Mouse (Mus musculus): Measurements from ENCODE around the gene Ngfr.

Ngfr gene

DNA sequence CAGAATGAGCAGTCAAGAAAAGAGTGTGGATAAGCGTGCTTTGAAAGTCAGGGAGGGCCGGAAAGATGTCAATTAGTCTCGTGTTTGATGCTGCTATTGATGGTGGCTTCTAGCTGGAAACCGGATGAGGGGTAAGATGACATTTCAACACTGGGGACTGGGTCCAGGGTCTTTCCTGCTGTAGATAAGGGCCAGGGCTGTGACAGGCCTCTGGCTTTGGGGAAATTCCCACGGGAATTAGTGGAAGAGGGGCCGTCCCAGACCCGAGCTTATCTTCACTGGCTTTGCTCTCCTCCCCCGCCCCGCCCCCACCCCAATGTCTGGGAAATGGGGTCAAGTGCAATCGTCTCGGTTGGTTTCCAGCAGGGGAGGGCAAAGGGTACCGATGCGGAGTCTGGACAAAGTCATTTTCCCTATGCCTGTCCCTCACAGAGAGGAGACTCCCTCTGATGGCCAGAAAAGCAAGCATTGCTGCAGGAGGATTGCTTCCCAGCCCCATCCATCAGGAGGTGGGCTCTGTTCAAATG lies 7.2 kb upstream of the Ngfr start:
- no peak for DNase-seq

DNA sequence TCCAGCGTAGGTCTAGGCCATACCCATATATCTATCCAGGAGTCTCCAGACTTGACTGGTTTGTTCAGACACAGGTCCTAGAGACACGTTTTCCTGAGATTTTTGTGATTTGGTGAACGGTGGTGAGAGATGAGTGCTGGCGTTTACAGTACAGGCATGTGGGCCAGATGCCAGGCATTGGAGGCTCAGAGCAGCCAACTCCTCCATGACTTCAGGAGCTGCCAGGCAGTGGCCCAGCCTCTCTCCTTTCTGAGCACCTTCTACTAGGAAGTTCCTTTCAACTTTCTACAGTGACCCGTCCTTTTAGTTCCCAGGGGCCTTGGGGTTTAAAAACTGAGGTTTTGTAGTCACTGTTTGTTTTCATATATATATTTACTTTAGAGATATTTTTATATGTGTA lies 6.0 kb upstream of the Ngfr start:
- DNase-seq: no peak

DNA sequence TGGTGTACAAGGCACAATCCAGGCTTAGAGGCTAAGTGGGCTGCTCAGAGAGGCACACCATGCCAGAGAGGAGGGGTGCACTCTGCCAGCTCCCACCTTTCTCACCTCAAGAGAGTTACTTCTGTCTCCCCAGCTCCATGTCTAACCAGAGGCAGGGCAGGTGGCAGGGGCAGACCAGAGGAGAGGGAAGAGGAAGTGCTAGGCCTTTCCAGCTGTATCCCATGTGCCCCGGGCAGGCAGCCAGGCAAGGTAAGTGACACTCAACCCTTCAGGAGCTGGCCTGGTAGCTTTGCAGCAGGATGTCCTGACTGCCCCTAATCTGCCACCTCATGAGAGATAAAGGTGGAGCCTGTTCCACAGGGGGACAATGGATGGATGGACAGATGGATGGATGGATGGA lies 5.2 kb upstream of the Ngfr start:
- no peak for DNase-seq

DNA sequence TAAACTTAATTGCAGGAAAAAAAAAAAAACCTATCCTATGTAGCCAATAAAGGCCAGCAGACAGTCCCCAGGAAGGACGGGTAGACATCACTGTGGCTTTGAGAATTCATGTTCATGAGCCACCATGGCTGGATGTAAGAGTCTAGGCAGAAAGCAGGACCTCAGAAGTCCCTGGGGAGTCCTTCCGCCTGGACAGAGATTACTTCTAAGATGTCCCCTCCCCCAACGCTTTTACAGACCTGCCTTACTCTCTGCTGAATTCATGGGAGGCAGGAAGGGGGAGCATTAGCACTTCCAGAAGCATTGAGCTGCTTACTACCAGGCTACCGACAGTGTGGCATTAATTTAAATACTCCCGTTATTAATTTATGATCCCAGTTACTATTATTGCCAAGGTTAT lies 1.7 kb upstream of the Ngfr start:
- no peak for DNase-seq

DNA sequence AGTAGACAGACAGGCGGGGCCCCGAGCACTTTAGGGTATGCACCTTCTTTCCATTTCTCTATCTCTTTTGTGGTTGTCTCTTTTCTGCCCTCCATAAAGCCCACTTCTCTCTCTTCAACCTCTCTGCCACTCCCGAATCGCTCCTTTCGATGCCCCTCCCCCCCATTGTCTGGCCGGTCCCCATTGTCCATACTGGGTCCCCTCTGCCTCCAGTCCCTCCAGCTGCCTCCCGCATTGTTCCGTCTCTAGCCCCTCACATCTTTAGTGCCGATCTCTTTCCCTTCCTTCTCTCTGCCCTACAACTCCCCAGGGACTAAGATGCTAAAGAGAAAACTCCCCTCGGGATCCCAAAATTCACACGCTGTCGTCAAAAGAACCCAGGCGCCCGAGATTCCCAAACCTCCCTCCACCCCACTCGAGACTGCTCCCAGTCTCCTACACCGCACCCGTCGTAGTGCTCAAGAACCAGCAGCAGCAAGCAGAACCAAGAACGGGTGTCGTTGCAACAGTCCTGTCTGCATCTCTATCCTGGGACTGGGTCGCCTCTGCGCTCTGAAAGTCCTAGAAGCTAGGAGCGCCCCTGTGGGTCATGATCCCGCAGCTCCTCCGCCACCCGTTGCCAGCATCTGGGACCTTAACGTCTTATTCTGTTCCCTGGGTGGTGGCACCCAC lies 648 bp downstream of the Ngfr start:
- no peak for DNase-seq

DNA sequence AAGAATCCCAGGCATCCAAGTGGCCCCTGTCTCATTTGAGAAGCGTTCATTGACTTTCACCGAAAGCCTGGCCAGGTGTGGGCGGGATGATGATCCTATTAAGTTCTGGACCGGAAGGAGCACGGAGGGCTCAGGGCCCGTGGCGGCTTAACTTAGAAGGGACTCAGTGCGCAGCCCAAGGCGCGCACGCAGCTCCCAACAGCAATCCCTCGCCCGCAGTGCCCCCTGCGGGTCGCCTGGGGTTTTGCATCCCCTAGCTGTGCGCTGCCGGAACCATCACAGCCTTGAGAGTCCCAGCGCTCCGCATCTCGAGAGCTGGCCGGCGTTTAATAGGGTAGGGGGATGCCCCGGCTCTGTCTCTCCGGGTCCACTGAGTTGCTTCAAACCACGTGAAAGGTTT lies 1.4 kb downstream of the Ngfr start:
- DNase-seq: peak; percentile 75

DNA sequence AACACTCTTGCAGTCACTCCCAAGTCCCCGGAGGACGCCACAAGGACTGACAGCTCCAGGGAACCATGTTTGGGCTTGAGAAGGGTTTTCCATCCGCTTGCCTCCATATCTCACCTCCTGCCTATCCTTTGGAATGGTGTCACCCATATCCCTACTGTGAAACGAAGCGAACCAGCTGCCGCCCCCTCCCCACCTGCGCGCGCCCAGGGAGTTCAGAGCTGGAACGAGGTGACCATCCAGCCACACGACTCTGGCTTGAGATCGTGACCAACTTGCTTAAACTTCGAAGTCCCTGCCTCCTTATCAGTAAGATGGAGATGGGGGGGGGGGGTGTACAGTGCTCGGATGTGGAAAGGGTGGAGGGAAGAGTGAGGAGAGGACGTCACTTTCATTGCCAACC lies 1.9 kb downstream of the Ngfr start:
- no peak for DNase-seq

DNA sequence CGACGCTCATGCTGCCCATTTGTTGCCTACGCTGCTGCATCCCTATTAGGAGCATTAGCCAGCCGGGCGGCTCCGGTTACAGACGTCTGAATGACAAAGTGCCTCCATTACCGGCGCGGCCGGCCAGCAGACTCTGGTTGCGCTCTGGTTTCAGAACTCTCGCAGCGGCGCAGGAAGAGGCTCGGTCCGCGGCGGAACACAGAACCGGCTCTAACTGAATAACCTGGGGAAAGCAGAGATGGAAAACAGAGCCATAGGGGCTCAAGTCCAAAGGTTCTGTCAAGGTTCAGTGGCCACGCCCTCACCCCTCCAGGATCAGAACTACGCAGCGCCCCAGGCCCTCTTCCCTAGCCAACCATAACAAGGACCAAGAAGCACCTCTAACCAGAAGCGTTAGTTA lies 2.3 kb downstream of the Ngfr start:
- no peak for DNase-seq

DNA sequence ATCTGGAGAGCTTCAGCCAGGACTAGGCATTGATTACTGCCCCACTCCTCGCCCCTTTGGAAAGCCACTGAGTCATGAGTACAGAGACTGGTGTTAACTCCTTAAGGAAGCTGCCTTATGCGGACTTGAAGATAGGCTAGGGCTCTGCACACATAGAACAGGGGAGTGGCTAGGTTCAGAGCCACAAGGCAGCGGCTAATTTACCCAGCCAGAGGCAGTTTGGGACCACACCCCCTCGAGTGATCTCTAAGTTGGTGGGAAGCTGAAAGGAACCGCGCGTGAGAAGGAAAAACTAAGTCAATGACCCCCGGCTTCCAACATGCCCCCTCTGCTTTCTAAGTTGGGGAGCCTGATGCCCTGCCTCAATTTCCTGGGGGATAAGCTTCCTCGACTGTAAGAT lies 2.9 kb downstream of the Ngfr start:
- no peak for DNase-seq

DNA sequence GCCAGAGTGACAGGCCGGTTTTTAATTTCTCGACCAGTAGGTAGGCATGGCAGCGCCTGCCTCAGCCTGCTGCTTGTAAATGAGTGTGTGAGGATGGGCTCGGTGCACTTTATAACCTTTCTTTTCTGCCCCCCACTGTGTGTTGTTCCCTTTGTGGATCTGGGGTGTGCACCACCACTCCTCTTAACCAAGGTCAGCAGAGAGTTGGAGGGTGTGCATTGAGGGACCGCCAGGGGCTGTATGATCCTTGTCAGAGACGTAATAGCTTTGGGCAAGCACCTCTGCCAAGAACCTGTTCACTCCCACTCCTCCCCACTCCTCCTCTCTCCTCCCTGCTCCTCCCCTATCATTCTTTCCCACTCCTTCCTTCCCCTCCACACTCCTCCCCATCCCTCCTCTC lies 4.1 kb downstream of the Ngfr start:
- no peak for DNase-seq

DNA sequence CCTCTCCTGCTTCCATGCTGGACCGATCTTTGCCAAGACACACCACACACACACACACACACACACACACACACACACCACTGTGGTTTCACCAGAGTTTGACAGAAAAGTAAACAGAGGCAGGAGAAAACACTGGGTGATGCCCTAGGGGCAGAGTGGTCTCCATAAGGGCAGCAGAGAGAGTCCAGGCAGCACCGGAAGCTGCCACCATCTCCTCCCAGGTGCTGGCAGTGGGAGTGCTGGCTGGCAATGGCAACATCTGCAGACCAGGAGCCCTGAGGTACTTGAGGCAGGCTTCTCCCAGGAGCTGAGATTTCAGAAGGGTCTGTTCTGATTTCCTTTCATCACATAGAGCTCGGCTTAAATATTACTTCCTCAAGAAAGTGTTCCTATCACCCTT lies 5.3 kb downstream of the Ngfr start:
- no peak for DNase-seq

DNA sequence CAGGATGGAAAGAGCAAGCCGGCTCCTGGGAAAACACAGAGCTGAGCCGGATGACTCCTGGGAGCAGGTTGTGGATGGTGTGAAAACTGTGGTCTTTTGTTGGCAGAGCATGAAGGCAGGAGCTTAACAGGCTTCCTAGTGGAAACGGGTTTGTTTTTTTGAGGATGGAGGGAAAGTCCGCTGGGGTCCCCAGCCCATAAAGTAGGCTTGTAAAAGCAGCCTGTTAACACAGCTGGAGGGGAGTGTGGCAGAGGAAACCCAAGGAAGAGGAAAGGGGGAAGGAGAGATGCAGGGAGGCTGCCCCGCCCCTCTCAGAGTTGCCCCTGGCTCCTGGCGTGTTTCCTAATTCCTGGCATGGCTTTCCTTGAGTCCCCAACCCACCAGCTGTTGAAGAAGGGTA lies 8.1 kb downstream of the Ngfr start:
- DNase-seq: no peak

DNA sequence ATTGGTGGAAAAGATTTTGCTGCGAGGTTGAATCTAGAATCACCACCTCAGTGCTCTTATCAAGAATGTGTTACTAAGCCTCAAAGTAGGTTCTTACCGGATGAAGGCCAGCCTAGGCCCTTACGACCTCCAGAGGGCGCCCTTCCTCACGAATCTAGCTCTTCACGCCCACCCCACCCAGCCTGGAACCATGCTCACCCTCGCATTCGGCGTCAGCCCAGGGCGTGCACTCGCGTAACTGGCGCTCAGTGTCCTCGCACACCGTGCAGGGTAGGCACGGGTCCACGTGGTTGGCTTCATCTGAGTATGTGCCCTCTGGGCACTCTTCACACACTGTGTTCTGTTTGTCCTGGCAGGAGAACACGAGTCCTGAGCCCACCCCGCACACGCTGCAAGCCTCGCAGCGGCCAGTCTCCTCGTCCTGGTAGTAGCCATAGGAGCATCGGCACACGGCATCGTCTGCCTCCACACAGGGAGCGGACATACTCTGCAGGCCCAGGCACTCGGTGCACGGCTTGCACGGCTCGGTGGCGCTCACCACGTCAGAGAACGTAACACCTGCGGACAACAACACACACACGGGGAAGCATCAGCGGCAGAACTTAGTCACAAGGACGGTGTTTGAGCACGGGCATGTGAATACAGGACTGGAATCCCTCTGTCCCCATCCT lies 9.6 kb downstream of the Ngfr start:
- peak; percentile 39 for DNase-seq

DNA sequence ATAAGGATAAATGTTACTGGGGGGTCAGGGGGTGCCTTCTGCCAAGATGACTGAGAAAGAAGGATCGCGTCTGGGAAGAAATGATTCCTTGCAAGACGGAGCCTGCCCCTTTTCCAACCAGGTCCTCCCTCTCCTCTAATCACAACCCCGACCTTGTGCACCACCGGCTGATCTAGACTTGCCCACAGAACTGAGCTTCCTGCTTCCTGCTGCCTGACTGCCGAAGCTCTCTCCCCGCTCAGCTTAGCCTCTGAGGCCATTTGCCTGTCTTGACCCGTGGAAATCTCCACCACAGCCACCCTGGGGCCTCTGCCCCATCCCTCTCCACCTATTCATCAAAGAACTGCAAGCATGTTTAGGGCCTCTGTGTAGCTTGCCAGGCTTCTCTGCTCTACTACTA lies 11.2 kb downstream of the Ngfr start:
- DNase-seq: no peak

DNA sequence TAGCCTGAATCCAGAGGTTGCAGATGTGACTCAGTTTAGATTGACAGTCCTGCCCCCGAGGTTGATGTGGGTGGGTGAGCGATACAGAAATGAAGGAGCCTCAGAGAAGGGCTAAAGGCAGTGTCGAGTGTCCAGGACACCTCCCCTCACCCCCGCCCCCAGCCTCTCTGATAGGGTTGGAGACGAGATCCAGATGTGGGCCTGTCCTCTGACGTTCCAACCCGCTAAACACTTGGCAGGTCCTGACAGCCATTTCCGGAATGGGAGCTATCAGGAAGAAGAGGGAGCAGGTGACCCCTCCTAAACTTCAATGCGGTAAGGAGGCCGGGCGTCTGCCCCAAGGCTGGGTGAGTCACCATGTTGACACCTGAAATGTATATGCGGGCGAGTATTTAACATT lies 11.7 kb downstream of the Ngfr start:
- DNase-seq: no peak

DNA sequence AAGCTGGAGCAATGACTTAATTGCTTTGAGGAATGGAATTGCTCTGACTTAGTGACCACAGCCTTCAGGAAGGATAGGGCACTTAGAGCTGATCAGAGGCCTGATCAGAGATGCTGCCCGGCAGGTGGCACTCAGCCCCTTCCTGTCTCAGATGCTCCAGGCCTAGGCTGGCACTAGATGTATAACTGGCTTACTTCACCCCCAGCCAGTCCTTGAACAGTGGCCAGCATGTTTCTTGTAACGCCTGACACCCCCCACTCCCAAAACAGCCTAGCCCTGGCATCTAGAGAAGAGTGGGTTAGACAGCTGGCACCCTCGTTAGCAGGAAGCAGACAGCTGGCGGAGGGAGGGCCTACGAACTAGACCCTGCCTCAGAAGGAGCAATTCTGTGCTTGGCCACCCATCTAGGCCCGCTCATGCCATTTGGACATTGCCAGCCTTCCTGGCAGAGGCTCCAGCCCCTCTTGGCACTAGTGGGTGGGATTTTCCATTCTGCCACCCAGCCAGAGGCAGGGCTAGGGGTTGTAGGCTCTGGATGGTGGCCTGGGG lies 12.7 kb downstream of the Ngfr start:
- no peak for DNase-seq

DNA sequence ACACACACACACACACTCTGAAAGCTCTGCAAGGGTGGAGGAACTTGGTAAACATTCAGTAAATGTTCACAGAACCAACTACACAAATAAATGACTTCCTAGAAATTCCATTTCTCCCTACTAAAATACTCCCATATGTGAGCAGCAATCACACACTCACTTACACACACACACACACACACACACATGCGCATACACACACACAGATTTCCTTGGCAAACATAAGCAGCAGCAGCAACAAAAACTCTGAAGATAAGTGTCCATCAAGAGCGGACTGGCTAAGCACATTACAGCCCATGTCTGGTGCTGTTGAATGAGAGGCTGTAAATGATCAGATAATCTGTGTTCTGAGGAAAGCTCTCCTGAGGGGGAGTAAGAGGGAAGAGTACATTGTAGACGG lies 15.3 kb downstream of the Ngfr start:
- DNase-seq: no peak

DNA sequence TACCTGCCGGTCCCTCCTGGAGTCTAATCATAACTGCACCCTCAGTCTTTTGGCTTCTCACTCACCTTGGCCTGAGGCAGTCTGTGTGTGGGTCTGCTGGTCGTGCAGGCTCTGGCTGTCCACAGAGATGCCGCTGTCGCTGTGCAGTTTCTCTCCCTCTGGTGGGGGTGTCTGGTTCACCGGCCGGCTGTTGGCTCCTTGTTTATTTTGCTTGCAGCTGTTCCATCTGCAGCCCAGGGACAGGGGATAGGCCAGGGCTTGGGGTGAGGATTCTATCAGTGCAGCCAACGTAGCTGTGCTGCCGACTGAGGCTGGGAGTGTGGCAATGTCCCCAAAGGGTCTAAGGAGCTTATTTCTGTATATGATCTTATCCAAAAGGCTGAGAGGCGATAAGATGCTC lies 15.8 kb downstream of the Ngfr start:
- no peak for DNase-seq

DNA sequence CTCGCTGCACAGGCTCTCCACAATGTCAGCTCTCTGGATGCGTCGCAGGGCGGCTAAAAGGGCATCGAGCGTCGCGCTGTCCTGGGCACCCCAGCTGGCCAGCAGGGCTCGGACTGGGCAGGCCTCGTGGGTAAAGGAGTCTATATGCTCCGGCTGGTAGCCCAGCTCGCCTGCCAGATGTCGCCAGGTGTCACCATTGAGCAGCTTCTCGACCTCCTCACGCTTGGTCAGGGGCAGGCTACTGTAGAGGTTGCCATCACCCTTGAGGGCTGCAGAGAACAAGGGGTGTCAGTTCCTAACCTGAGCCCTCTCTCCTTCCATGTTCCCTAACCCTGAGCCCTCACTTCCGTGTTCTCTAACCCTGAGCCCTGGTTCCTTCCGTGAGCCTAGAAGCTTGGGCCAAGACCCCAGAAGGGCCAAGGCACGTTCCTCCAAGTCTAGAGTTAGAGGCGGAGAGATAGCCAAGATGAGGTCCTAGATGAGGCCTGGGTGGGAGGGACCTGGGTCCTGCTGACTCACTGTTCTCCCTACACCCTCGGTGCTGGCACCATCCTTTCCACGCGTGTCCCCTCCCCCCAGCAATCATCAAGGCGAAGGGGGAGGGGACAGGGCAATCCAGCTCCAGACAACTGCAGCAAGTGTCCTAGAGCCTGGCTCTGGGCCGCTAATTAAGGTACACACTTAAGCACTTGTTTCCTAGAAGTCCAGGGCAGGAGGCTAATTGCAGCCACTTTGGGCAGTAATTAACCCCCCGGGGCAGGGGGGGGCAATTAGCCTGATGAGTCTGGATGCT lies 16.5 kb downstream of the Ngfr start:
- DNase-seq: no peak

DNA sequence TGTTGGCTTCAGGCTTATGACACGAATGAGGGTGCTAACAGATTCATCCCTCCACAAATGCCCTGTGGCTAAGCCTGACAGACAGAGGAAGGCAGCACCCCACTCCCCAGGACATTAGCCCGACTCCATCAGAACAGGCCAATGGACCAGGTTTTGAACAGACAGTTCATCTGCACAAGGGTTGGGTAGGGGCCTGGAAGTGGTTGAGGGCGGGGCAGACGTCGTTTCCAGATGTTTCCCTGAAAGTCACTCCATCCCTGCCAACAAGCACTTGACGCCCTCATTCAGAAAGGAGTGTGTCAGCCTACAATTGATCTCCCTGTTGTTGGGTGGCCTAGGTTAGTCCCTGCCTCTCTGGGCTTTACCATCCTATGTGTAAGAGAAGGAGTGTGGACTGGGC lies 17.6 kb downstream of the Ngfr start:
- no peak for DNase-seq

DNA sequence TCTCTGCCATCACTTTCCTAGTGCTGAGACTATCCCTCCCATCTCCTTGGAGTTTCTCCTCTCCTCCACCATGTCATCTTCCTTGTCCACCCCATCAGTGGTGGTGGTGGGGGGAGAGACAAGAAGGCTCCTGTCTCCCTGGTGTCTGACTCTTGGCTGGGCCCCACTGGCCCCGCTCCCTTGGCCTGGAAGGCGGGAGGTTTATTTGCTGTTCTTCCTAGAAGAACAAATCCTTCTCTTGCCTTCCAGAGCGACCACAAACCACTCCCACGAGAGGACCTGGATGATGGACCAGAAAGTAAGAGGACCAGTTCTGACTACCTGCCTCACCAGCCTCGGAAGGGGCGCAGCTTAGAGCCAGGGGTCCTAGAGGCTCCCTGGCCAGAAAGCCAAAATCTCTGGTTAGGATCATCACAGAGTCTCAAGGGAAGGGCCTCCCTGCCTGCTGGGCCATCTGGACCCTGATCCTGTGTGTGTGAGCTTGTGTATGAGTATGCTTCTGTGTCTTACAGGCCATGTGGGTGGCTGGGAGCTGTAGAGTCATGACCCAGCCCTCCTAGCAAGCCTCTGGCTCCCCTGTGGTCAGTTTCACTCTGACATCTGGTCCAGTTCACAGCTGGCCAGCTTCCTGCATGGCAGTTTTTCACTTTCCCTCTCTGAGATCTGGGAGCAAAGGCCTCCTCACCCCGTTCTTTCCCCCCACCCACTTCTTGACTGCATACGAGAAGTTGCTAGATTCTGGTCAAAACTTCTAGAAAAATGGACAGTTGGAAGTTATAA lies 19.4 kb downstream of the Ngfr start:
- DNase-seq: no peak

DNA sequence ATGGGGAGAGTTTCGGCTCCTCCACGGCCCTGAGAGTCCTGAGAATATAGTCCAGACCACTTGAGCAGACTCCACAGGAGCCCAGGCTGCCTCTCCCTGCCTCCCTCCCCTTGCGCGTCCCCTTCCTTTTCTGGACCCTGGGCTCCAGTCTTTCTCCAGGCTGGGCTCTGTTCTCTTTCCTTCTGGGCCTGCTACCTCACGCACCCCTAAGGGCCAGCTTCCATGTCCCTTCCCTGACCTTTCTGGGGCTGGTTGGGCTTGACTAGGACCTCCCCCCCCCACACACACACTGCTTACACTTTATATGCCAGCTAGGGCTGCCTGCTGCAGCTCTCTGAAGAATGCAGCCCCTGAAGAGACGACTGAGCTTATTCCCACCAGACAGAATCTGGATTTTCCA lies 20.2 kb downstream of the Ngfr start:
- DNase-seq: no peak

DNA sequence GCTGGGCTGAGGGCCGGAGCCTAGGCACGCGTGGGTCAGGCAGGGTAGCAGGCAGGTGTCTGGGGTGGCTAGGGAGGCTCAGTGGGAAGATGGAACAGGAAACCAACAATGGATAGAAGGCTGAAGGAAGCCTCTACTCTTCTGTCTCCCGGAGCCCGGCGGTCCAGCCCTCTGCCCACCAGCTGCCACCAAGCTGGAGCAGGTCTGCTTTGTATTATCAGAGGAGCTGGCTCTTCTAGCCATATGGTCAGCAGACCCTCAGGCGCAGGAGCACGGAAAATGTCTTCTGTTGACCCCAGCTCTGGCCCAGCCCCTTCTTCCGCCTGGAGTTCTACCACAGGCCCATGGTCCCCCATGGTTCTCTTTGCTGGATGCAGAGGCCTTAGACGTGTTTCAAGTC lies 22.2 kb downstream of the Ngfr start:
- DNase-seq: no peak

All from thymus, postnatal 25 days (tissue).